Mouse (Mus musculus): ENCODE results near the gene Hcn1.

Hcn1 gene

DNA sequence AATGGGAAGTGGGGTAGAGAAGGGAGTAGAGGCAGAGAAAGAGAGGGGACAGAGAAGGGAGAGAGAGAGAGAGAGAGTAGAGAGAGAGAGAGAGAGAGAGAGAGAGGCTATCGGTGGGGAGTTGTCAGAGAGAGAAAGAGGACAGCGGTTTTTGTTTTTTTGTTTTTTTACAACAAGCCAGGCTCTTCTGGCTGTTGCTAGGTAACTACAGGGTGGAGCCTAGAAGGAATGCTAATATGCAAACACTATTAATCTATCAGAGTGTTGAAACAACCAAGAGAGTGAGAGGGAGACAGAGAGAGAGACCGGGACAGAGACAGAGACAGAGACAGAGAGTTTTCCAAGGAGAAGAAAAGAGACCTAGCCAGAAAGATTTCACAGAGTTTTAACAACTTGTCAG, 425.7 kb downstream of the Hcn1 start:
- DNase-seq (ENCODE audit: low spot score) = no peak

DNA sequence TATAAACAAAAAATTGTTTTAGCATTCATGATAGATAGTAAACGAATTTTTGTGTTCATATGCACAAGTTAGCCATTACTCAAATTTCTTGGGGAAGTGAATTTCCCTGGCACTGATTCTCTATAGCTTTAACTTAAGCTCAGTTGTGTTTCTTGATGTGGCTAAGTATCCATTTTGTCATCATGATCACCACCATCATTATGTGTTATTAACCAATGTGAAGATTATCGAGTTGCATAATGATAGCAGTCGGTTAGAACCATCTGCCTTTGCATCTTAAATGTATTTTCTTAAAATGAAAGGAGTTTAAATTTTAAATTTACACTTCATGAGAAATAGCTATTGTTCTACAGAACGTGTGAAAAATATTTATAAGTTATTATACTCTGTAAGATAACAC, 426.5 kb downstream of the Hcn1 start:
- no peak for DNase-seq (ENCODE audit: low spot score)

DNA sequence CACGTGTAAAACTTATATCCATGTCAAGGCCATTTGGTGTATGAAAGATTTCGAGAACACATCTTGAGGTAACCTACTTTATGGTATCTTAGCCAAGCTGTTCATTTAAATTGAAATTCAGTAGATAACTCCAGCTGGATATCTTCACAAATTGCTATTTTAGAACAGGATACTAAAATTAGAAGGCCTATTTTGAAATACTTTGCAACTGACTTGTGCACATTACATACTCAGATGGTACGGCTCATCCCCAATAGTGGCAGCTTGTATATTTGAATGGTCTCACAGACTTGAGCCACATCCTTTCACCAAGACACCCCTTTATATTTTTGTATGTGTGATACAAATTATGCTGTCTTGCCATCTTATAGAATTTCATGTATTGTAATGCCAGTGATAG, 427.5 kb downstream of the Hcn1 start:
- DNase-seq (ENCODE audit: low spot score) = no peak

DNA sequence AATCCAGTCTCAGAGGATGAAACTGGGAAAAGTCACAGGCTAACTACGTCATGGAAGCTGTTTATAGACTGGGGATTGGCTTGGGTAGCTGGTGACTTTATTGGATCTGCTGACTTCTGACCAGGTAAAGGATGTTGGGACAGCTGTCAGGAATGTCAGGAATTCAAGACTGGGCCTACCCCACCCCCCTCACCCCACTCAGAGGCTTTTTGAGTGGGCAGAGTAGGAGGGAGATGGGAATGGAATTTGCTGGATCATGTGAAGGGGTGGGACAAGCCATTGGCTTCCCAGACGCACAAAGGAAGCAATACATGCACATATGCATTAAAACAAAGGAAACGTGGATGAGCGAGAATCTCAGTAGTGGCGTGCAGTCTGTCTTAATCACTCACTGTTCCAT, 433.5 kb downstream of the Hcn1 start:
- no peak for DNase-seq (ENCODE audit: low spot score)
